ENCODE assay signal across 8 mouse cellular contexts in genomic region chr4:45097198-45097872, GRCm38 (mm10). TPM values are rescaled to one million over a fixed set of nuclear protein-coding genes. Genes with fewer than 3 reads are reported as not detected.
A peak's percentile ranks its signal among the peaks of the same experiment; 100 is the strongest.
DNase-seq lines count a peak whose midpoint lies in the region; TF ChIP-seq lines count a peak whose summit lies in the region.

No protein-coding gene starts in this region.

- no peak overlapping the region for H3K4me3 ChIP-seq in C2C12 (ENCODE audit: insufficient read depth, poor library complexity, severe bottlenecking)
- H3K4me3 ChIP-seq in MEL (ENCODE audit: control insufficient read depth in 1 of 2, insufficient read depth in 1 of 2, low read depth in 2 of 2, low read length in 2 of 2): no peak overlapping the region

- no peak overlapping the region for H3ac ChIP-seq in C2C12 (ENCODE audit: control insufficient read depth, insufficient read length, low read depth)

- no peak for TF ChIP-seq EP300 in MEL (IDR thresholded peaks at IDR 0.05; ENCODE audit: low read depth in 1 of 2, low read length in 2 of 2)

- no peaks in the 10 kb centered on the region for H3K79me2 ChIP-seq in C2C12 (ENCODE audit: control insufficient read depth, insufficient read depth)
- H3K79me2 ChIP-seq in MEL (ENCODE audit: control insufficient read depth, insufficient read depth, low read length, poor library complexity): no peaks in the 10 kb centered on the region

- peak overlapping the region; percentile 38; the same call in 1 of the 2 replicates for H3K9ac ChIP-seq in MEL (ENCODE audit: control insufficient read depth, low read depth, low read length, poor library complexity, severe bottlenecking)

- no peaks in the 10 kb centered on the region for H3K27me3 ChIP-seq in C2C12 (ENCODE audit: control insufficient read depth, insufficient read depth, insufficient read length)
- peaks cover 2 to 3% of the 10 kb centered on the region in 2 experiments; a peak in 2 of 4 replicates for H3K27me3 ChIP-seq in MEL (ENCODE audit: control insufficient read depth in 1 of 2, insufficient read depth in 2 of 2, low read length in 2 of 2)

- H3K4me1 ChIP-seq in MEL (ENCODE audit: control insufficient read depth in 1 of 2, insufficient read depth in 2 of 2, low read length in 2 of 2): peaks cover 0 to 5% of the 10 kb centered on the region in 2 experiments; a peak in 2 of 4 replicates

- peak; percentile 74 for TF ChIP-seq RAD21 in MEL (IDR thresholded peaks at IDR 0.05; ENCODE audit: low read depth, low read length)

- no peaks in the 10 kb centered on the region for H3K9me3 ChIP-seq in MEL (replicated peaks; ENCODE audit: insufficient read depth, low read length)

- peak; percentile 85 for DNase-seq in MEL (ENCODE audit: low read depth, low spot score)
- DNase-seq in cerebellum, adult 8-10 months: peak; percentile 51
- peak; percentile 59 to 62 for DNase-seq in frontal cortex, postnatal 25 days (ENCODE audit: low spot score in 2 of 2)
- peak; percentile 83 for DNase-seq in kidney, postnatal 10 days
- DNase-seq in lung, adult 18-20 months: peak; percentile 41 to 44
- peak; percentile 58 for DNase-seq in retina, postnatal 7 days (ENCODE audit: low read depth, low spot score)
- DNase-seq in urinary bladder, postnatal 36 days (ENCODE audit: low spot score in 2 of 2): peak; percentile 45 to 60

- H3K36me3 ChIP-seq in C2C12 (ENCODE audit: control insufficient read depth, insufficient read depth): peaks cover 13% of the 10 kb centered on the region
- no peaks in the 10 kb centered on the region; a peak in 1 of 4 replicates for H3K36me3 ChIP-seq in MEL (ENCODE audit: control insufficient read depth in 1 of 2, insufficient read depth in 2 of 2, low read length in 2 of 2)

- no peak overlapping the region for H3K27ac ChIP-seq in MEL (ENCODE audit: control insufficient read depth, low read depth, low read length)

- TF ChIP-seq CTCF in C2C12 (IDR thresholded peaks at IDR 0.05; ENCODE audit: control insufficient read depth, insufficient read depth, insufficient read length) (peak; percentile 79), MEL (IDR thresholded peaks at IDR 0.05 in 2 of 3, conservative IDR thresholded peaks at IDR 0.05 in 1 of 3; ENCODE audit: control insufficient read depth in 1 of 3, insufficient read depth in 1 of 3, low read depth in 2 of 3, low read length in 3 of 3, poor library complexity in 1 of 3, severe bottlenecking in 1 of 3) (peak; percentile 93 to 98 (median 97))

- TF ChIP-seq POLR2A in MEL (IDR thresholded peaks at IDR 0.05; ENCODE audit: control insufficient read depth in 1 of 2, insufficient read depth in 1 of 2, low read depth in 1 of 2, low read length in 2 of 2, poor library complexity in 1 of 2): no peak

- no peaks in the 10 kb centered on the region for H3K79me3 ChIP-seq in C2C12 (ENCODE audit: low read depth)

TF ChIP-seq in C2C12, 6 proteins besides CTCF, POLR2A, EP300 and RAD21:
- TF ChIP-seq MAX (IDR thresholded peaks at IDR 0.05): no peak
- no peak for TF ChIP-seq USF1 (IDR thresholded peaks at IDR 0.05; ENCODE audit: low read depth)
- no peak for TF ChIP-seq MYOD1 (IDR thresholded peaks at IDR 0.05; ENCODE audit: control insufficient read depth, insufficient read length, low read depth)
- no peak for TF ChIP-seq FOSL1 (IDR thresholded peaks at IDR 0.05; ENCODE audit: insufficient read depth, low read length, poor library complexity, severe bottlenecking)
- no peak for TF ChIP-seq MYOG (IDR thresholded peaks at IDR 0.05; ENCODE audit: control insufficient read depth, extremely low read depth, insufficient read length)
- TF ChIP-seq CEBPB (IDR thresholded peaks at IDR 0.05; ENCODE audit: low read depth): no peak

TF ChIP-seq in MEL, 35 proteins besides CTCF, POLR2A, EP300 and RAD21:
- no peak for TF ChIP-seq JUND (IDR thresholded peaks at IDR 0.05; ENCODE audit: low read depth, low read length)
- no peak for TF ChIP-seq KAT2A (conservative IDR thresholded peaks at IDR 0.05; ENCODE audit: low read depth, low read length)
- peak; percentile 55 for TF ChIP-seq ZC3H11A (IDR thresholded peaks at IDR 0.05; ENCODE audit: low read depth, low read length)
- peak; percentile 94 for TF ChIP-seq SMC3 (IDR thresholded peaks at IDR 0.05; ENCODE audit: low read depth, low read length)
- TF ChIP-seq MYC (IDR thresholded peaks at IDR 0.05; ENCODE audit: low read depth, low read length): 0 out of 2 replicates have a peak, but pooled peaks have one; percentile 18
TF ChIP-seq in MEL: peak in this region for 3.

RNA-seq across cellular contexts. Expression of gene Tomm5, which starts 10.6 kb away (rescaled TPM):
- 552 TPM for polyA plus RNA-seq in C2C12 (2012; fragmentation: generic; extraction: Trizol)
- total RNA-seq in MEL (2012; rRNA removed): 545 and 639 TPM in 2 replicates
- 100 to 1,000 TPM in 1 of 2 experiments, not detected in 1; 309 TPM for polyA plus RNA-seq in MEL (2012; ENCODE audit: insufficient read depth in 1 of 2, insufficient read length in 2 of 2, low read depth in 1 of 2, low replicate concordance in 2 of 2, missing spikeins in 1 of 2)

RNA-seq across cellular contexts. Expression of gene Fbxo10, which starts 12.9 kb away (rescaled TPM):
- 9.7 TPM for polyA plus RNA-seq in C2C12 (2012; fragmentation: generic; extraction: Trizol)
- 2.0 and 2.2 TPM in 2 replicates for total RNA-seq in MEL (2012; rRNA removed)
- 1 to 10 TPM in 1 of 2 experiments, not detected in 1; 6.5 TPM for polyA plus RNA-seq in MEL (2012; ENCODE audit: insufficient read depth in 1 of 2, insufficient read length in 2 of 2, low read depth in 1 of 2, low replicate concordance in 2 of 2, missing spikeins in 1 of 2)
